Mouse (Mus musculus): ENCODE data around the gene Tnfsf10. TPM values are rescaled to one million over a fixed set of nuclear protein-coding genes. Genes with fewer than 3 reads are reported as not detected.

The Tnfsf10 gene
- polyA plus RNA-seq, 1 experiment from 2014 or later, result 0.10 TPM

DNA sequence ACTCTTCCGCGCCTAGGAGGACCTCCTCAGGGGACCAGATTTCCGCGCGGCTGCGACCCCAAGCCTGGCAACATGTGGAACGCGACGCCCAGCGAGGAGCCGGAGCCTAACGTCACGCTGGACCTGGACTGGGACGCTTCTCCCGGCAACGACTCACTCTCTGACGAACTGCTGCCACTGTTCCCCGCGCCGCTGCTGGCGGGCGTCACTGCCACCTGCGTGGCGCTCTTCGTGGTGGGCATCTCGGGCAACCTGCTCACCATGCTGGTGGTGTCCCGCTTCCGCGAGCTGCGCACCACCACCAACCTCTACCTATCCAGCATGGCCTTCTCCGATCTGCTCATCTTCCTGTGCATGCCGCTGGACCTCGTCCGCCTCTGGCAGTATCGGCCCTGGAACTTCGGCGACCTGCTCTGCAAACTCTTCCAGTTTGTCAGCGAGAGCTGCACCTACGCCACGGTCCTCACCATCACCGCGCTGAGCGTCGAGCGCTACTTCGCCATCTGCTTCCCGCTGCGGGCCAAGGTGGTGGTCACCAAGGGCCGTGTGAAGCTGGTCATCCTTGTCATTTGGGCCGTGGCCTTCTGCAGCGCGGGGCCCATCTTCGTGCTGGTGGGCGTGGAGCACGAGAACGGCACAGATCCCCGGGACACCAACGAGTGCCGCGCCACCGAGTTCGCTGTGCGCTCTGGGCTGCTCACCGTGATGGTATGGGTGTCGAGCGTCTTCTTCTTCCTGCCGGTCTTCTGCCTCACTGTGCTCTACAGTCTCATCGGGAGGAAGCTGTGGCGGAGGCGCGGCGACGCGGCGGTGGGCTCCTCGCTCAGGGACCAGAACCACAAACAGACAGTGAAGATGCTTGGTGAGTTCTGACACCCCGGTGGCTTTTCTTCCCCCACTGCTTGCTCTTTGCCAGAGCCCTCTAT lies 55.2 kb downstream of the Tnfsf10 start:
- Histone ChIP-seq H3K27ac (ENCODE audit: low read length) (no peak overlapping the region), H3K4me2 (ENCODE audit: low read length) (peak overlapping the region; percentile 99), H3K4me1 (ENCODE audit: control insufficient read depth, insufficient read depth, low read length) (peaks cover 8% of the 10 kb centered on the region; the same call in 1 of the 2 replicates), H3K4me3 (ENCODE audit: low read depth, low read length) (peak overlapping the region; percentile 52), H3K36me3 (ENCODE audit: control insufficient read depth, insufficient read depth, low read length) (no peaks in the 10 kb centered on the region), H3K27me3 (ENCODE audit: control insufficient read depth, insufficient read depth, low read depth, low read length) (peaks cover 21% of the 10 kb centered on the region), H3K9me3 (replicated peaks; ENCODE audit: control insufficient read depth, low read length, poor library complexity, severe bottlenecking) (no peaks in the 10 kb centered on the region), H3K9ac (ENCODE audit: low read depth, low read length) (peak overlapping the region; percentile 56)
- 1% methylated on average over 77 of the region's 77 CpGs for WGBS
- peak; percentile 66 for ATAC-seq

DNA sequence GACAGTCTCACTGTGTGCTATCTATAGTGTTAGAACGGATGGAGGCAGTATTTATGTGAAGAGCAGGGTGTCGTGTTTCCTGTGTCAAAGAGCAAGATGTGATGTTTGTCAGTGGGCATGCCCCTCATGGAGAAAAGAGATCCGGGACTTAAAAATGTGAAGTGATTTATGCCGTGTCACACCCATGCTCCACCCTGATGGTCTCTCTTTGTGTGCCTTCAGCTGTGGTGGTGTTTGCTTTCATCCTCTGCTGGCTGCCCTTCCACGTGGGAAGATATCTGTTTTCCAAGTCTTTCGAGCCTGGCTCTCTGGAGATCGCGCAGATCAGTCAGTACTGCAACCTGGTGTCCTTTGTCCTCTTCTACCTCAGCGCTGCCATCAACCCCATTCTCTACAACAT lies 57.6 kb downstream of the Tnfsf10 start:
- Histone ChIP-seq H3K4me3 (ENCODE audit: low read depth, low read length) (no peak overlapping the region), H3K36me3 (ENCODE audit: control insufficient read depth, insufficient read depth, low read length) (no peaks in the 10 kb centered on the region), H3K4me2 (ENCODE audit: low read length) (no peak overlapping the region), H3K27me3 (ENCODE audit: control insufficient read depth, insufficient read depth, low read depth, low read length) (peaks cover 17% of the 10 kb centered on the region), H3K4me1 (ENCODE audit: control insufficient read depth, insufficient read depth, low read length) (peaks cover 8% of the 10 kb centered on the region; the same call in 1 of the 2 replicates), H3K27ac (ENCODE audit: low read length) (no peak overlapping the region), H3K9ac (ENCODE audit: low read depth, low read length) (no peak overlapping the region), H3K9me3 (replicated peaks; ENCODE audit: control insufficient read depth, low read length, poor library complexity, severe bottlenecking) (no peaks in the 10 kb centered on the region)
- WGBS, result 59% methylated on average over 9 of the region's 9 CpGs
- no peak for ATAC-seq

GRCm38 (mm10) chr3:27377935-27378334 lies 61.1 kb downstream of the Tnfsf10 start:
- WGBS, result 81% methylated on average over 4 of the region's 4 CpGs
- H3K27me3 ChIP-seq (ENCODE audit: control insufficient read depth, insufficient read depth, low read depth, low read length), result peaks cover 3% of the 10 kb centered on the region
- H3K4me2 ChIP-seq (ENCODE audit: low read length), result no peak overlapping the region
- H3K9ac ChIP-seq (ENCODE audit: low read depth, low read length), result no peak overlapping the region
- no peaks in the 10 kb centered on the region for H3K4me1 ChIP-seq (ENCODE audit: control insufficient read depth, insufficient read depth, low read length)
- no peak for ATAC-seq
- H3K36me3 ChIP-seq (ENCODE audit: control insufficient read depth, insufficient read depth, low read length), result no peaks in the 10 kb centered on the region
- H3K27ac ChIP-seq (ENCODE audit: low read length), result no peak overlapping the region
- H3K9me3 ChIP-seq (replicated peaks; ENCODE audit: control insufficient read depth, low read length, poor library complexity, severe bottlenecking), result no peaks in the 10 kb centered on the region
- no peak overlapping the region for H3K4me3 ChIP-seq (ENCODE audit: low read depth, low read length)

GRCm38 (mm10) chr3:27384836-27385235 lies 68.0 kb downstream of the Tnfsf10 start:
- ATAC-seq, result no peak
- no peaks in the 10 kb centered on the region for H3K27me3 ChIP-seq (ENCODE audit: control insufficient read depth, insufficient read depth, low read depth, low read length)
- H3K36me3 ChIP-seq (ENCODE audit: control insufficient read depth, insufficient read depth, low read length), result no peaks in the 10 kb centered on the region
- H3K9ac ChIP-seq (ENCODE audit: low read depth, low read length), result no peak overlapping the region
- no peaks in the 10 kb centered on the region for H3K4me1 ChIP-seq (ENCODE audit: control insufficient read depth, insufficient read depth, low read length)
- H3K27ac ChIP-seq (ENCODE audit: low read length), result no peak overlapping the region
- no peak overlapping the region for H3K4me3 ChIP-seq (ENCODE audit: low read depth, low read length)
- H3K4me2 ChIP-seq (ENCODE audit: low read length), result no peak overlapping the region
- H3K9me3 ChIP-seq (replicated peaks; ENCODE audit: control insufficient read depth, low read length, poor library complexity, severe bottlenecking), result no peaks in the 10 kb centered on the region
- WGBS, result 77% methylated on average over 3 of the region's 3 CpGs

- no peaks in the 10 kb centered on the region for H3K4me1 ChIP-seq (ENCODE audit: control insufficient read depth, insufficient read depth, low read length)
- H3K4me2 ChIP-seq (ENCODE audit: low read length), result no peak overlapping the region
- no peak overlapping the region for H3K27ac ChIP-seq (ENCODE audit: low read length)
- no peak overlapping the region for H3K4me3 ChIP-seq (ENCODE audit: low read depth, low read length)
- 0 out of 2 replicates have a peak, but pooled peaks cover 3% of the 10 kb centered on the region for H3K9me3 ChIP-seq (replicated peaks; ENCODE audit: control insufficient read depth, low read length, poor library complexity, severe bottlenecking)
- no peaks in the 10 kb centered on the region for H3K36me3 ChIP-seq (ENCODE audit: control insufficient read depth, insufficient read depth, low read length)
- H3K27me3 ChIP-seq (ENCODE audit: control insufficient read depth, insufficient read depth, low read depth, low read length), result no peaks in the 10 kb centered on the region
- H3K9ac ChIP-seq (ENCODE audit: low read depth, low read length), result no peak overlapping the region
- 69% methylated on average over 1 of the region's 1 CpGs for WGBS
- no peak for ATAC-seq
Measured at GRCm38 (mm10) chr3:27389923-27390322, 73.1 kb downstream of the Tnfsf10 start.

Other genes with a start within 250 kb of the Tnfsf10 start
- gene Ect2, start 163.2 kb upstream of the Tnfsf10 start, polyA plus RNA-seq (2015; fragmentation: Nextera tagmentation; extraction: Ambion mirVana), result 5.8 and 9.4 TPM in 2 replicates
- gene Nceh1, start 134.1 kb upstream of the Tnfsf10 start, polyA plus RNA-seq (2015; fragmentation: Nextera tagmentation; extraction: Ambion mirVana), result 16.1 and 18.2 TPM in 2 replicates
- gene Ghsr, start 54.3 kb downstream of the Tnfsf10 start, polyA plus RNA-seq (2015; fragmentation: Nextera tagmentation; extraction: Ambion mirVana), result 0.37 and 0.59 TPM in 2 replicates

Data from midbrain, embryonic 16.5 days (tissue).